Mouse (Mus musculus) mouse trophoblast stem cell (cell line): Measurements from ENCODE around the gene Eed.

Source experiments
- in situ Hi-C, 2 experiments: fragments of 300-500 bp; cut with MseI, MboI; formaldehyde crosslinking; loops; 2 replicates in 1 of 2; 3 replicates in 1 of 2; pipeline ENCODE4 v1.15.1; 2025

Eed gene

GRCm38 (mm10) chr7:89980485-89981422 lies at the start of gene Eed:
TSS of gene Eed (minus strand) at chr7:89980983.
- in situ Hi-C loops = loop anchor here in 1 of 2 experiments (25.0 kb wide), 1 partner anchor 457 kb away; the partner anchor contains the start of genes Ccdc89 and Crebzf

- in situ Hi-C loops = no loop called here
These were observed 49.0 kb upstream of the Eed start for GRCm38 (mm10) chr7:90029548-90030485.

- in situ Hi-C loops = no loop called here
These were observed 48.2 kb upstream of the Eed start for GRCm38 (mm10) chr7:90028888-90029547.

- in situ Hi-C loops = no loop called here
These were observed 44.2 kb upstream of the Eed start for GRCm38 (mm10) chr7:90024975-90025374.

- in situ Hi-C loops = no loop called here
These were observed 42.4 kb upstream of the Eed start for GRCm38 (mm10) chr7:90022974-90023707.

GRCm38 (mm10) chr7:90020331-90020730 lies 39.5 kb upstream of the Eed start:
- in situ Hi-C loops = no loop called here

- in situ Hi-C loops = loop anchor here in 1 of 2 experiments (10.0 kb wide), 1 partner anchor 115 kb away; the partner anchor contains the start of gene Picalm
These were observed 38.8 kb upstream of the Eed start for GRCm38 (mm10) chr7:90019570-90019969.

- in situ Hi-C loops = loop anchor here in 1 of 2 experiments (10.0 kb wide), 1 partner anchor 118 kb away; the partner anchor contains the start of gene Picalm
These were observed 36.3 kb upstream of the Eed start for GRCm38 (mm10) chr7:90016930-90017588.

- in situ Hi-C loops = loop anchor here in 1 of 2 experiments (10.0 kb wide), 1 partner anchor 118 kb away; the partner anchor contains the start of gene Picalm
These were observed 35.7 kb upstream of the Eed start for GRCm38 (mm10) chr7:90016459-90016858.

GRCm38 (mm10) chr7:90006667-90007653 lies 26.2 kb upstream of the Eed start:
- in situ Hi-C loops = no loop called here

- in situ Hi-C loops = no loop called here
These were observed 24.0 kb upstream of the Eed start for GRCm38 (mm10) chr7:90004781-90005180.

- in situ Hi-C loops = no loop called here
These were observed 21.6 kb upstream of the Eed start for GRCm38 (mm10) chr7:90002375-90002774.

- in situ Hi-C loops = loop anchor here (10.0 to 25.0 kb wide), 4 partner anchors 145 to 438 kb away; partner anchors contain the start of genes Ccdc83 (in 2 of the 2), Ccdc89 (in 1 of the 2) and Crebzf (in 1 of the 2)
These were observed 18.7 kb upstream of the Eed start for GRCm38 (mm10) chr7:89999491-89999890.

- in situ Hi-C loops = loop anchor here (10.0 to 25.0 kb wide), 4 partner anchors 146 to 439 kb away; partner anchors contain the start of genes Ccdc83 (in 2 of the 2), Ccdc89 (in 1 of the 2) and Crebzf (in 1 of the 2)
These were observed 17.8 kb upstream of the Eed start for GRCm38 (mm10) chr7:89998624-89999006.

GRCm38 (mm10) chr7:89998006-89998623 lies 17.3 kb upstream of the Eed start:
- in situ Hi-C loops = loop anchor here (10.0 to 25.0 kb wide), 4 partner anchors 147 to 439 kb away; partner anchors contain the start of genes Ccdc83 (in 2 of the 2), Ccdc89 (in 1 of the 2) and Crebzf (in 1 of the 2)

- in situ Hi-C loops = loop anchor here (10.0 to 25.0 kb wide), 4 partner anchors 147 to 440 kb away; partner anchors contain the start of genes Ccdc83 (in 2 of the 2), Ccdc89 (in 1 of the 2) and Crebzf (in 1 of the 2)
These were observed 16.7 kb upstream of the Eed start for GRCm38 (mm10) chr7:89997526-89997925.

- in situ Hi-C loops = loop anchor here (10.0 to 25.0 kb wide), 4 partner anchors 152 to 444 kb away; partner anchors contain the start of genes Ccdc83 (in 2 of the 2), Ccdc89 (in 1 of the 2) and Crebzf (in 1 of the 2)
These were observed 12.3 kb upstream of the Eed start for GRCm38 (mm10) chr7:89993091-89993490.
